Mouse (Mus musculus) frontal cortex, postnatal 36 days (tissue): ENCODE measurements around the gene 4930451I11Rik.

Experiments used
- DNase-seq, 2 experiments: peaks; one replicate each; pipeline ENCODE4 v3.0.0; 2022; ENCODE audit warnings: low spot score in 2 of 2

4930451I11Rik gene

DNA sequence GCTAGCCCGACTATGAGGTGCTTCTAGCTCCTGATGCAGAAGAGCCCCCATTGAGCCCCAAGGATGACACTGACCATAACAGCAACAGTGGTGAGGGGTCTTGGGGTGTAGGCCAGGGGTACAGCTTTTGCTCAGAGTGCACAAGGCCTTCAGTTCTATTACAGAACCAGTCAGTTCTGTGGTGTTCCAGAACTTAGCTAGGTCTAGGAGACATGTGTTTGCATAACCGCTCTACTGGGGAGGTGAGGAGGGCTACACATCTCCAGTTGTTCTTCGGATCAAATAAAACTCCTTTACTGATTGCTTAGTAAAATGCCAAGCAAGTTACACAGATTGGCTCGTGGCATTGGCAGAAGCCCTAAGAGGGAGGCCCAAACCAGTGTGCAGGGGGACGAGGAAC is at the start of gene 4930451I11Rik:
Gene 4930451I11Rik, minus strand, starts transcription at position 101 of the 400 bp plus-strand sequence.
- DNase-seq = no peak

- no peak for DNase-seq
Measured at GRCm38 (mm10) chr7:126881040-126881439, 49.6 kb upstream of the 4930451I11Rik start.

DNA sequence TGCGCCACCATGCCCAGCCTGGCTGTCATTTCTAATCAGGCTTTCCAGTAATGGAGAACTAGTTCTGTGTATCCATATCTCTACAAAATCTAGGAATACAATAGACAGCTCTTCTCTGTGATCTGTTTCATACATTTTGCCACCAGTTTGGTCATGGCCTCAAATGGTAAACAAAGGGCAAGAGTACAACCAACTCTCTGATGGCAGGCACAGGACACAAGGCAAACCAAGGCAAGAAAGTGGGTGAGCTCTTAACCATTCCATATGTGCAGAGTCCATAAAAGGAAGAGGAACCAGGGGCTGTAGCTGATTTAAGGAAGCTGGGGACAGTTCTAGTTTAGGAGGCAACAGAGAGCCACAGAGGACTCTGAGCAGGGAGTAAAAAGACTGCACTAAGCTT is 45.8 kb upstream of the 4930451I11Rik start:
- no peak for DNase-seq

DNA sequence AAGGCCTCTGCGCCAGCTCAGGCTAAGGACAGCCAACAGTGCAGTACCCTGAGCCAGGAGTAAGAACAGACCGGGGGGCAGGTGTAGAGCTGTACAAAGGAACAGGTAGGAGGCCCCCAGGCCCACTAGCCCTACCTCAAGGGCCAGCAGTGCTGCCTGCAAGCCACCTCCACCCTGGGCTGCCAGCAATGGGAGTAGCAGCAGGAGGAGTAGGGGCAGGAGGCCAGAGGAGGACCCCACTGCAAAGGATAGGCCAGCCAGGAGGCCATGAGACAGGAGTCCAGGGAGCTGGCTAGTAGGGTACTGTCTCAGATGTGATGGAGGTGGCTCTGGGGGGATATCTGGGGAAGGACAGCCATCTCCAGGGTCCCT is 39.1 kb upstream of the 4930451I11Rik start:
- no peak for DNase-seq

DNA sequence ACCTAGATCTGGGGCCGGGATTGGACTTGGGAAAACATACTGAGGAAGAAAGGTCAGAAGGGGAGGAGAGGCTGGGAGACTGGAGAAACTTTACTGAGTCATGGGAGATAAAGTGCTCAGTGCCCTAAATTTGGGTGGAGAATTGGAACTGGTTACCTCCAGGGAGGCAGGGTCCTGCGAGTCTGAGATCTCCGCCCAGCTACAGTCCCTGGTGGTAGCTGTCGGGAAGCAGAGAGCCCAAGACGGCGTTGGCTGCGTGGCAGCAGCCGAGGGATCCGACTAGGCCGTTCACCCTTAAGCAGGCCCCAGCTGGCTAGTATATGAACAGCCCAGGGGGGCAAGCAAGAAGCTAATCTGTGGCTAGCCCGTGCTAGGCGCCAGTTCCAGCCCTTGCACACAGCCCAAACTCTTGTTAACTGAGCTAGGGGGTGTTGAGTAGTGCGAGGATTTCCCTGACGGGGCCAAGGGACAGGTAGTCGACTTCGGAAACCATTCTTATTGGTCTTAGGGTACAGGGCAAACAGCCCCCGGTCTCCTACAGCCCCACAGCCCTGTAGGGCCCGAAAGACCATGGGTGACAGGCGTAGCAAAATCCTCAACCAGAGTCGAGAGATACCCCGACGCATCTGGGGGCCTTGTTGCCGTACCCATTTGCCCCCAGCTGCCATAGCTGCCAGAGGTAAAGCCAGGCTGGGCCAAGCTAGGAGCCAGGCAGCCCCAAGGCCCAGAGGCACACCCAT is 38.5 kb upstream of the 4930451I11Rik start:
- DNase-seq = no peak

DNA sequence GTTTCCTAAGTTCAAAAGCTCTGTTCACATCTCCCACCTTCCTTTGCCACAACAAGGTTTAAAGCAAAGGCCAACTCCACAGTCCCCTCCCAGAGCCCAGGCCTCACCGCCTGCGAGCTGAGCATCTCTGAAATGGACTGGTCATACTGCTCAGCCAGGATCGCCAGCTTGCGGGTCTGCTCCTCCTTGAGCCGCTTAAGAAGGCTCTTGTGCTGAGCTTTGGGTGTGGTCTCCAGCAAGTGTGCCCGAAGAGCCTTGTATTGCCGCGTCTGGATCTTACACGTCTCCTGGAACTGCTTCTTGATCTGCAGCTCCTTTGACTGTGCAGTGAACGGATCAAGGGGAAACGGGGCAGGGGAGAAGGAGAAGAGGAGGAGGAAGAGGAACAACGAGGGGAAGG is 36.6 kb upstream of the 4930451I11Rik start:
- no peak for DNase-seq

- DNase-seq = no peak
Measured at GRCm38 (mm10) chr7:126867534-126867933, 36.1 kb upstream of the 4930451I11Rik start.

DNA sequence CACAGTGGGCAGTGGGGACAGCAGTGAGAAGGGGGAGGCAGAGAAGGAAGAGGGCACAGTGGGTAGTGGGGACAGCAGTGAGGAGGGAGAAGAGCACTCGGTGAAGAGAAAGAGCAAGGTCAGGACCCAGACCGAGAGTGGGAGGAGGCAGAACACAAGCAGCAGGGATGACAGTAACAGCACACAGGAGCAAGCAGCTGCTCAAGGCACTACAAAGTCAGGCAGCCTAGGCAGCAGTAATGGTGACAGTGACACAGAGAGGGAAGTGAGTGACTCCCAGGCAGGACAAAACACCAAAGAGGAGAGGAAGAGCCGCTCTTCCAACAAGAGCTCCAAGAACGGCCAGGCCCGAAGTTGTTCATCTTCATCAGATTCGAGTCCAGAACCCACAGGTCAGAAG is 32.4 kb upstream of the 4930451I11Rik start:
- no peak for DNase-seq

GRCm38 (mm10) chr7:126862147-126862784 is 30.8 kb upstream of the 4930451I11Rik start, which contains the start of gene Ino80e:
Ino80e (minus strand) TSS chr7:126862377.
- DNase-seq = peak; percentile 96

- DNase-seq = peak; percentile 96
Measured at GRCm38 (mm10) chr7:126861429-126862130, 30.1 kb upstream of the 4930451I11Rik start, which contains the start of gene Hirip3. Hirip3 (plus strand) TSS chr7:126861972.

DNA sequence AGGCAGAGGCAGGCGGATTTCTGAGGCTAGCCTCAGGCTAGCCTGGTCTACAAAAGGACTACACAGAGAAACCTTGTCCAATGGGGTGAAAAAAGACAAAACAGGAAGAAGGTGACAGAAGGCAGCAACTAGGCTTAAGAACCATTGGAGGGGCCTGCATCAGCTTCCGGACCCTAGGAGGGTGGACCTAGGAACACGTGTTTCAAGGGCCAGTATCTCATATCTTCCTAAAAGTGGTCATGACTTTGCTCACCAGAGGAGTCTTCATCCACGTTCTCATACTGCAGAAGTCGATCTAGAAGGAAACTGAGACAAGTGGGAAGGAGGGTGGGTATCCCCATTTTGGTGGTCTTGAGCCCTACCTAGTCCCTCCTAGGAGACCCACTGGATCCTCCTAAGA is 29.5 kb upstream of the 4930451I11Rik start:
- DNase-seq = no peak

- no peak for DNase-seq
Measured at GRCm38 (mm10) chr7:126856741-126857420, 25.4 kb upstream of the 4930451I11Rik start.

DNA sequence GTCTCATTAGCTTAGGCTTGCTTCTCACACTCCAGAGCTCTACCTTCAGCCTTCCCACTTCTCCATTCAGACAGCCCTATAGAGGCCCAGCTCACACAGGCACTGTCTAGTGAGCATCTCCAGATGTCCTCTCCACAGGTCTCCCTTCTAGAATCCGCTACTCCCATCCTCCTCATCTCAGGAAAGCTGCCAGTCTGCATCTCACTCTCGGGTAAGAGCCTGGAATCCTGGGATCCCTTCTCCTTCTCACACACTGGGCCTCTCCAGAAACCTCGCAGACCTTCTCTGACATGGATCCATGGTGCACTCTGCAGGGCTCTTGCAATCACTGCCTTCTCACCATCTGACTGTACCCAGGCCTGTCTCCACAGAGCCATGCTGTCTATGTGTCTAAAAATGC is 24.2 kb upstream of the 4930451I11Rik start:
- no peak for DNase-seq

GRCm38 (mm10) chr7:126853454-126853853 is 22.0 kb upstream of the 4930451I11Rik start:
- DNase-seq = no peak

- DNase-seq = no peak
Measured at GRCm38 (mm10) chr7:126851192-126851591, 19.8 kb upstream of the 4930451I11Rik start.

- no peak for DNase-seq
Measured at GRCm38 (mm10) chr7:126850161-126850560, 18.7 kb upstream of the 4930451I11Rik start.

- DNase-seq = peak; percentile 54 to 63
Measured at GRCm38 (mm10) chr7:126848794-126849193, 17.4 kb upstream of the 4930451I11Rik start.

DNA sequence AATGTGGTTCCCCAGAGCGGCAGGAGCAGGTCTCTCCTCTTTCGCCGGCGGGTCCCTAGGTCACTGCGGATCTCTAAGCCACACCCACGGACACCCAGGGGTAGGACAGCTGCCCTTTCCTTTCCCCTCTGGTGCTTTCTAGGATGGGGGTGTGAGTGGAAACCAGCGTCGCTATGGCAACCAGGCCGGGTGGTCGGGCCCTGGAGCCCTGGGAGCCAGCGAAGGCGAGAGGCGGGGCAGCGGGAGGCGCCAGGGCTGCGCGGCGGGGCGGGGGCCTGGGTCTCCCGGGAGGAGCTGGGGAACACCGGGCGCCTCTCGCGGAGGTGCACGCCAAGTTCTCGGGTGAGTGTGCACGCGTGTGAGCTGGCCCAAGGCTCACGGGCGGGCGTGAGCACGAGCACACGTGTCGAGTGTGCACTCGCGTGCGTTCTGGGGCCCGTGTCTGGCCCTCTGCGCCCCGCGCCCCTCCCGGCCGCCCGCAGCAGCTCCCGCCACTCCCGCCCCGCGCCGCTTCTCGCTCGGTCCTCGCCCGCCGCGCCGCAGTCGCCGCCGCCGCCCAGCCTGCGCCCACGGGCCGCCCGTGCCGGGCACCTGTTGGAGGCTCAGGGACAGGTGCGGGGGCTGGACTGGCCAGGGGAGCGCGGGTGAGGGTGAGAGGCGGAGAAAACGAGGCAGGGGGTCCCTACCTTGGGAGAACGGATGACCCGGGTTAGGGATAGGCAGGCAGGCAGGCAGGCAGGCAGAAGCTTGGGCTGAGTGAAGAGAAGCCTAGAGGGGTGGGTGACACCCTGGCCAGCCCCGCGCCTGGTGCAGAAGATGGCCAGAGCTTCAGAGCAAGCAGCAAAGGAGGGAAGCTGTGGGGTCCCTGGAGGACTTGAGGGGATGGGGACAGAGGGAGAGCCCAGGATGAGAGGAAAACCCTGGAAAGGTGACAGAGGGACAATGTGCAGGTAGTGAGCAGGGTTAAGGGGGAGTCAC is 16.3 kb upstream of the 4930451I11Rik start:
- DNase-seq = no peak

- no peak for DNase-seq
Measured at GRCm38 (mm10) chr7:126847116-126847420, 15.6 kb upstream of the 4930451I11Rik start, which contains the start of gene Doc2a. Doc2a (plus strand) TSS chr7:126847416.

- no peak for DNase-seq
Measured at GRCm38 (mm10) chr7:126845516-126845915, 14.1 kb upstream of the 4930451I11Rik start.

DNA sequence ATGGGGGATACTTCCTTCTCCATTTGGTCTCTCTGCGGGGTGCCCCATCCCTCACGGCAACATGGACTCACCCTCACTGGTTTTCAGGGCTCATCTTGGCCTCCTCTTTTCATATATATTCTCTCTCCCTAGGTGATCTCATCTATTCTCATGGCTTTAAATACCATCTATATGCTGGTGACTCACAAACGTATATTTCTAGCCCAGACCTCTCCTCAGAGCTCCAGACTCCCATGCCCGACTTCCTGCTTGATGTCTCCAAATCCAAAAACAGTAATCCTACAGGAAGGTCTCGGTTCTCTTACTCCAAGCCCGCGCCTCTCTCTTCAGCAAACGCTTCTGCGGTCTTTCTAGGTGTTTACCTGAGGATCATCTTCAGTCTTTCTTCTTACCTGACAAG is 11.8 kb upstream of the 4930451I11Rik start:
- no peak for DNase-seq
